Mouse (Mus musculus): ENCODE data around the gene Lclat1. TPM values are rescaled to one million over a fixed set of nuclear protein-coding genes. Genes with fewer than 3 reads are reported as not detected.

Gene Lclat1
- total RNA-seq, 2 experiments from 2014 or later, result 35.3 to 39.1 TPM

GRCm38 (mm10) chr17:73087045-73087910 lies 20.5 kb upstream of the Lclat1 start:
- no peak for DNase-seq

GRCm38 (mm10) chr17:73091368-73091767 lies 16.4 kb upstream of the Lclat1 start:
- DNase-seq, result no peak

- no peak for DNase-seq
Measured at GRCm38 (mm10) chr17:73092103-73093097, 15.4 kb upstream of the Lclat1 start.

- DNase-seq, result no peak
Measured at GRCm38 (mm10) chr17:73095070-73095469, 12.7 kb upstream of the Lclat1 start.

GRCm38 (mm10) chr17:73095585-73095984 lies 12.2 kb upstream of the Lclat1 start:
- no peak for DNase-seq

GRCm38 (mm10) chr17:73096484-73096883 lies 11.3 kb upstream of the Lclat1 start:
- DNase-seq, result peak; percentile 62

- no peak for DNase-seq
Measured at GRCm38 (mm10) chr17:73098636-73099035, 9.1 kb upstream of the Lclat1 start.

- DNase-seq, result no peak
Measured at GRCm38 (mm10) chr17:73100396-73100795, 7.4 kb upstream of the Lclat1 start.

GRCm38 (mm10) chr17:73102538-73102937 lies 5.2 kb upstream of the Lclat1 start:
- no peak for DNase-seq

- peak; percentile 25 for DNase-seq
Measured at GRCm38 (mm10) chr17:73108170-73108887, 544 bp downstream of the Lclat1 start.

- DNase-seq, result no peak
Measured at GRCm38 (mm10) chr17:73108888-73109259, 1.1 kb downstream of the Lclat1 start.

GRCm38 (mm10) chr17:73112128-73112527 lies 4.3 kb downstream of the Lclat1 start:
- no peak for DNase-seq

- peak; percentile 9 for DNase-seq
Measured at GRCm38 (mm10) chr17:73112601-73113000, 4.8 kb downstream of the Lclat1 start.

- DNase-seq, result no peak
Measured at GRCm38 (mm10) chr17:73113230-73113629, 5.4 kb downstream of the Lclat1 start.

- DNase-seq, result no peak
Measured at GRCm38 (mm10) chr17:73118134-73118533, 10.3 kb downstream of the Lclat1 start.

- no peak for DNase-seq
Measured at GRCm38 (mm10) chr17:73118702-73119101, 10.9 kb downstream of the Lclat1 start.

GRCm38 (mm10) chr17:73119150-73119549 lies 11.4 kb downstream of the Lclat1 start:
- DNase-seq, result no peak

- no peak for DNase-seq
Measured at GRCm38 (mm10) chr17:73120545-73120944, 12.8 kb downstream of the Lclat1 start.

- DNase-seq, result no peak
Measured at GRCm38 (mm10) chr17:73121726-73122125, 13.9 kb downstream of the Lclat1 start.

- no peak for DNase-seq
Measured at GRCm38 (mm10) chr17:73126349-73126748, 18.6 kb downstream of the Lclat1 start.

GRCm38 (mm10) chr17:73126903-73127302 lies 19.1 kb downstream of the Lclat1 start:
- no peak for DNase-seq
